Mouse (Mus musculus) MEL (cell line): ENCODE results near the gene Mrm3. TPM values are rescaled to one million over a fixed set of nuclear protein-coding genes. Genes with fewer than 3 reads are reported as not detected.

Experiments
- DNase-seq: peaks from one replicate; pipeline ENCODE4 v3.0.0; 2011; ENCODE audit warnings: low read depth, low spot score
- H3K27ac ChIP-seq: 2 replicates; pipeline ENCODE4 v1.5.1; 2012; ENCODE audit warnings: low read depth, mild to moderate bottlenecking, control low read depth, low read length, moderate library complexity; ENCODE audit not compliant: control insufficient read depth
- H3K27me3 ChIP-seq, 2 experiments: fragments of 150-350 bp in 1 of 2; sonication (generic) in 1 of 2; 2 replicates each; pipeline ENCODE4 v1.6.1; 2012; ENCODE audit warnings: low read length in 2 of 2, mild to moderate bottlenecking in 2 of 2, improper control_type of control experiment in 1 of 2, moderate library complexity in 1 of 2; ENCODE audit not compliant: insufficient read depth in 2 of 2, control insufficient read depth in 1 of 2
- H3K36me3 ChIP-seq, 2 experiments: 2 replicates each; pipeline ENCODE4 v1.6.1; 2012 to 2014; ENCODE audit warnings: low read length in 2 of 2, improper control_type of control experiment in 1 of 2, inconsistent platforms in 1 of 2, mild to moderate bottlenecking in 1 of 2; ENCODE audit not compliant: insufficient read depth in 2 of 2, control insufficient read depth in 1 of 2
- H3K4me1 ChIP-seq, 2 experiments: fragments of 150-350 bp in 1 of 2; sonication (generic) in 1 of 2; 2 replicates each; pipeline ENCODE4 v1.6.1; 2012; ENCODE audit warnings: low read length in 2 of 2, improper control_type of control experiment in 1 of 2, mild to moderate bottlenecking in 1 of 2; ENCODE audit not compliant: insufficient read depth in 2 of 2, control insufficient read depth in 1 of 2
- H3K4me3 ChIP-seq, 2 experiments: fragments of 150-350 bp in 1 of 2; sonication (generic) in 1 of 2; 2 replicates each; pipeline ENCODE4 v1.5.1; 2012; ENCODE audit warnings: low read depth in 2 of 2, low read length in 2 of 2, mild to moderate bottlenecking in 2 of 2, moderate library complexity in 2 of 2, control low read depth in 1 of 2, improper control_type of control experiment in 1 of 2; ENCODE audit not compliant: control insufficient read depth in 1 of 2, insufficient read depth in 1 of 2
- H3K79me2 ChIP-seq: 2 replicates; pipeline ENCODE4 v1.6.1; 2012; ENCODE audit warnings: mild to moderate bottlenecking, low read length, moderate library complexity; ENCODE audit not compliant: control insufficient read depth, poor library complexity, insufficient read depth
- H3K9ac ChIP-seq: 2 replicates; pipeline ENCODE4 v1.6.1; 2012; ENCODE audit warnings: low read depth, mild to moderate bottlenecking, control low read depth, low read length, moderate library complexity; ENCODE audit not compliant: control insufficient read depth, poor library complexity, severe bottlenecking
- H3K9me3 ChIP-seq: fragments of 150-350 bp; sonication (generic); replicated peaks from 2 replicates; pipeline ENCODE4 v1.6.1; 2012; ENCODE audit warnings: mild to moderate bottlenecking, low read length, improper control_type of control experiment, moderate library complexity; ENCODE audit not compliant: insufficient read depth
- BHLHE40 ChIP-seq: IDR thresholded peaks from 2 replicates; pipeline ENCODE4 v1.6.1; 2012; ENCODE audit warnings: low read depth, mild to moderate bottlenecking, inconsistent platforms, low read length, improper control_type of control experiment, borderline replicate concordance
- CHD1 ChIP-seq: IDR thresholded peaks from 2 replicates; pipeline ENCODE4 v1.6.1; 2012; ENCODE audit warnings: low read depth, mild to moderate bottlenecking, inconsistent platforms, low read length, improper control_type of control experiment
- CTCF ChIP-seq, 3 experiments: IDR thresholded peaks in 2 of 3; conservative IDR thresholded peaks in 1 of 3; 2 replicates each; pipeline ENCODE4 v1.5.1; 2011 to 2012; ENCODE audit warnings: low read length in 3 of 3, low read depth in 2 of 3, mild to moderate bottlenecking in 2 of 3, improper control_type of control experiment in 1 of 3, inconsistent platforms in 1 of 3, mixed read lengths in 1 of 3, moderate library complexity in 1 of 3; ENCODE audit not compliant: control insufficient read depth in 1 of 3, insufficient read depth in 1 of 3, poor library complexity in 1 of 3, severe bottlenecking in 1 of 3
- ELF1 ChIP-seq: IDR thresholded peaks from 2 replicates; pipeline ENCODE4 v1.6.1; 2014; ENCODE audit warnings: low read depth, mild to moderate bottlenecking, inconsistent platforms, low read length, improper control_type of control experiment, moderate library complexity
- EP300 ChIP-seq, 2 experiments: IDR thresholded peaks; 2 replicates each; pipeline ENCODE4 v1.6.1; 2011; ENCODE audit warnings: improper control_type of control experiment in 2 of 2, low read length in 2 of 2, low read depth in 1 of 2, mild to moderate bottlenecking in 1 of 2
- ETS1 ChIP-seq: IDR thresholded peaks from 2 replicates; pipeline ENCODE4 v1.6.1; 2012; ENCODE audit warnings: low read depth, mild to moderate bottlenecking, inconsistent platforms, low read length, improper control_type of control experiment, moderate library complexity
- GATA1 ChIP-seq: IDR thresholded peaks from 2 replicates; pipeline ENCODE4 v1.6.1; 2011; ENCODE audit warnings: low read depth, low read length, improper control_type of control experiment
- HCFC1 ChIP-seq: IDR thresholded peaks from 2 replicates; pipeline ENCODE4 v1.6.1; 2012; ENCODE audit warnings: low read depth, mild to moderate bottlenecking, inconsistent platforms, low read length, improper control_type of control experiment, moderate library complexity
- JUND ChIP-seq: IDR thresholded peaks from 2 replicates; pipeline ENCODE4 v1.6.1; 2011; ENCODE audit warnings: low read depth, mild to moderate bottlenecking, improper control_type of control experiment, low read length
- MAFK ChIP-seq: IDR thresholded peaks from 2 replicates; pipeline ENCODE4 v1.6.1; 2011; ENCODE audit warnings: low read depth, mild to moderate bottlenecking, low read length, improper control_type of control experiment, borderline replicate concordance
- MAX ChIP-seq: IDR thresholded peaks from 2 replicates; pipeline ENCODE4 v1.6.1; 2011; ENCODE audit warnings: low read length, improper control_type of control experiment
- NRF1 ChIP-seq: IDR thresholded peaks from 2 replicates; pipeline ENCODE4 v1.6.1; 2014; ENCODE audit warnings: low read depth, mild to moderate bottlenecking, inconsistent platforms, low read length, improper control_type of control experiment, moderate library complexity; ENCODE audit not compliant: poor library complexity, insufficient read depth, severe bottlenecking
- POLR2AphosphoS2 ChIP-seq: IDR thresholded peaks from 2 replicates; pipeline ENCODE4 v1.6.1; 2011; ENCODE audit warnings: low read length, improper control_type of control experiment
- POLR2AphosphoS5 ChIP-seq: IDR thresholded peaks from 2 replicates; pipeline ENCODE4 v1.6.1; 2012; ENCODE audit warnings: low read depth, borderline replicate concordance, mild to moderate bottlenecking, inconsistent platforms, low read length, moderate library complexity, mixed read lengths
- RAD21 ChIP-seq: IDR thresholded peaks from 2 replicates; pipeline ENCODE4 v1.6.1; 2011; ENCODE audit warnings: mild to moderate bottlenecking, low read depth, low read length, improper control_type of control experiment
- SMC3 ChIP-seq: IDR thresholded peaks from 2 replicates; pipeline ENCODE4 v1.6.1; 2011; ENCODE audit warnings: low read depth, low read length, improper control_type of control experiment
- TAL1 ChIP-seq: IDR thresholded peaks from 2 replicates; pipeline ENCODE4 v1.6.1; 2012; ENCODE audit warnings: mild to moderate bottlenecking, inconsistent platforms, low read length, moderate library complexity, mixed read lengths
- USF1 ChIP-seq: IDR thresholded peaks from 2 replicates; pipeline ENCODE4 v1.6.1; 2014; ENCODE audit warnings: low read depth, mild to moderate bottlenecking, inconsistent platforms, low read length, improper control_type of control experiment, moderate library complexity
- ZKSCAN1 ChIP-seq: IDR thresholded peaks from 2 replicates; pipeline ENCODE4 v1.6.1; 2012; ENCODE audit warnings: low read depth, mild to moderate bottlenecking, inconsistent platforms, low read length, improper control_type of control experiment, moderate library complexity
- ZNF384 ChIP-seq: IDR thresholded peaks from 2 replicates; pipeline ENCODE4 v1.6.1; 2012; ENCODE audit warnings: low read depth, mild to moderate bottlenecking, inconsistent platforms, low read length, improper control_type of control experiment
- polyA plus RNA-seq, 2 experiments: library from polyadenylated mRNA; stranded (reverse) in 1 of 2; unstranded in 1 of 2; fragments of >175 nt in 1 of 2; fragments of >200 nt in 1 of 2; gene quantifications; 2 replicates each; pipeline versions ENCODE4 v1.2.1 to v1.2.4; 2012; ENCODE audit warnings: low replicate concordance in 2 of 2, low read depth in 1 of 2; ENCODE audit not compliant: insufficient read length in 2 of 2, insufficient read depth in 1 of 2, missing spikeins in 1 of 2
- total RNA-seq: library from RNA; depleted of rRNA; stranded (reverse); fragments of 300-350 nt; gene quantifications from 2 replicates; pipeline ENCODE4 v1.2.3, GENCODE M21; 2012

Gene Mrm3
- total and polyA plus RNA-seq, 3 experiments, result 27.7 to 65.7 TPM; not detected in 1

DNA sequence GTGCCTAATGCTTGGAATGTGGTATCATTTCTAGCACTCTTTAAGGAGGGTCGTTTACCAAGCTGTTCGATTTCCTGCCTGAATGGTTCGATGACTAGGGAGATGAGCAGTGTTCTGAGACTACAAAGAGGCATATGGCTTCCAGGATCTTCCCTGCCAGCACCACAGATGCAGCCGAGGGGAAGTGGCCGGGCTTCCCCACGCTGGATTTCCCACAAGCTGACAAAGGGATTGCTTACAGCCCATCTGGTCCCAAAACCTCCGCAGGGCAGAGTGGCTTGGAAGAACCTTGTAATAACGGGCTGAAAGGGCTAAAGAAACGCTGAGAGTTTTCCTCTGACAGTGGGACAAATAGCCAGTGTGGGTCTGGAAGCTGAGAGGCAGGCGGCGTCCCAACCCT, 46.9 kb downstream of the Mrm3 start:
- peaks cover 0 to 1% of the 10 kb centered on the region in 2 experiments; a peak in 2 of 4 replicates for H3K36me3 ChIP-seq
- no peaks in the 10 kb centered on the region for H3K79me2 ChIP-seq
- H3K27ac ChIP-seq, result no peak overlapping the region
- no peak for TF ChIP-seq ELF1
- no peak for TF ChIP-seq SMC3
- TF ChIP-seq TAL1, result no peak
- TF ChIP-seq ETS1, result no peak
- no peak for TF ChIP-seq HCFC1
- TF ChIP-seq POLR2AphosphoS2, result no peak
- TF ChIP-seq CTCF (IDR thresholded peaks at IDR 0.05 in 2 of 3, conservative IDR thresholded peaks at IDR 0.05 in 1 of 3; ENCODE audit: control insufficient read depth in 1 of 3, insufficient read depth in 1 of 3, low read depth in 2 of 3, low read length in 3 of 3, poor library complexity in 1 of 3, severe bottlenecking in 1 of 3), result no peak
- TF ChIP-seq ZKSCAN1, result no peak
- TF ChIP-seq RAD21, result no peak
- no peak for TF ChIP-seq GATA1
- no peak for TF ChIP-seq EP300 (IDR thresholded peaks at IDR 0.05; ENCODE audit: low read depth in 1 of 2, low read length in 2 of 2)
- no peak for TF ChIP-seq NRF1
- TF ChIP-seq MAX, result no peak
- TF ChIP-seq MAFK, result no peak
- no peak for TF ChIP-seq CHD1
- TF ChIP-seq BHLHE40, result no peak
- no peak for TF ChIP-seq ZNF384
- H3K4me3 ChIP-seq, result no peak overlapping the region
- no peaks in the 10 kb centered on the region for H3K27me3 ChIP-seq
- no peaks in the 10 kb centered on the region for H3K9me3 ChIP-seq
- peaks cover under 1 to 2% of the 10 kb centered on the region in 2 experiments; a peak in 1 of 4 replicates for H3K4me1 ChIP-seq
- DNase-seq, result no peak
- H3K9ac ChIP-seq, result no peak overlapping the region

DNA sequence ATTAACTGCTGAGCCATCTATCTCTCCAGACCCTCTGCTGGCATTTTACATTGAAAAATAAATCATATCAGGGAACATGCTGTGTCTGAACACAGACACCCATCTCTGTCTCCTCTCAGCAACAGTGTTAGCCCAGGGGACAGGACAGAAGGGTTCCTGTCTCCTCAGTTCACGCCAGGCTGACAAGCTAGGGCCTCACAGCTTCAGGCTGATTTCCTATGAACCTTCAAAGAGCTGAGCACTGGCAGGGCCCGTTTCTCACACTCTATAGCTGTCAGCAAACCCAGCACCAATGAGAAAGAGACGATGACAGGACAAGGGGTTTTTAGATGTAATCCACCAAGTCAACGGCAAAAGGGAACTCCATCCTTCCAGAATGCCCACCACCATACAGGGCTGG, 48.4 kb downstream of the Mrm3 start:
- H3K4me1 ChIP-seq, result peaks cover 2 to 3% of the 10 kb centered on the region in 2 experiments; a peak in 2 of 4 replicates
- H3K9ac ChIP-seq, result no peak overlapping the region
- DNase-seq, result no peak
- TF ChIP-seq USF1 (no peak), JUND (no peak), POLR2AphosphoS5 (no peak)
- H3K27ac ChIP-seq, result no peak overlapping the region
- H3K27me3 ChIP-seq, result no peaks in the 10 kb centered on the region
- H3K9me3 ChIP-seq, result no peaks in the 10 kb centered on the region
- no peaks in the 10 kb centered on the region for H3K79me2 ChIP-seq
- peaks cover 0 to 1% of the 10 kb centered on the region in 2 experiments; a peak in 2 of 4 replicates for H3K36me3 ChIP-seq
- no peak overlapping the region for H3K4me3 ChIP-seq
